Mouse (Mus musculus): ENCODE results near the gene Mpc2. TPM values are rescaled to one million over a fixed set of nuclear protein-coding genes. Genes with fewer than 3 reads are reported as not detected.
A peak's percentile ranks its signal among the peaks of the same experiment; 100 is the strongest.

Gene Mpc2
- total RNA-seq, 2 experiments from 2014 or later, result 124 to 128 TPM

DNA sequence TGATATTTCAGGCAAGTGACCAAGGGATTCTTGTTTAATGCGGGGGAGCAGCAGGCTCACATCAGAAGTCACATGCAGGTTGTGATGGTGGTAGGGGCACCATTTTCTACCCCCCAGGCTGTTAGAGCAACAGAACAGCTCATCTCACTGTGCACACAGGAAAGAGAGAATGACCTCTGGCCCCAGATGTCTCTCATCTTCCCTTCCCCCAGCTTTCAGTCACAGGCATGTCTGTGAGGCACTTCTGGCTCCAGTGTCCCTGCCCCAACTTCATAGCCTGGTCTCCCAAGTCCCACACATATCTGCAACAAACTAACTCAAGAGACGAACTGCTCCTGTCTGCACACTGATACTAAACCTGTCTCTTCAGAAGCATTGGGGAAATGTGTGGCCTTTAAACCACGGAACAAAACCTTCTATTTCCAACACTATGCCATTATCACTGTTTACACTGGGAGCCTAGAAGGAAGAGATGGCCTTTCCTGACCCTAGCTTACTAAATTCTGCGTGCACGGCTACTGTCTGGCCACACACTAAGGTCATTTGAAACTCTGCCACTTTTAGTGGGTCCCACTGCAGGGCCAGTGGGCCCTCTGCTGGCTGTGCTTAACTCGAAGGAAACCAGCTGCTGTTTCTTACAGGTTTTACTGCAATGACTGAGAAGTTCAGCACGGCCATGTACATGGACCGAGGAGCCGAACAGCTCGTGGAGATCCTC is 43.0 kb downstream of the Mpc2 start:
- peak in 1 of 2 experiments; percentile 16 for DNase-seq (ENCODE audit: low spot score in 2 of 2)

GRCm38 (mm10) chr1:165506303-165506702 is 45.9 kb downstream of the Mpc2 start:
- DNase-seq (ENCODE audit: low spot score in 2 of 2), result no peak

DNA sequence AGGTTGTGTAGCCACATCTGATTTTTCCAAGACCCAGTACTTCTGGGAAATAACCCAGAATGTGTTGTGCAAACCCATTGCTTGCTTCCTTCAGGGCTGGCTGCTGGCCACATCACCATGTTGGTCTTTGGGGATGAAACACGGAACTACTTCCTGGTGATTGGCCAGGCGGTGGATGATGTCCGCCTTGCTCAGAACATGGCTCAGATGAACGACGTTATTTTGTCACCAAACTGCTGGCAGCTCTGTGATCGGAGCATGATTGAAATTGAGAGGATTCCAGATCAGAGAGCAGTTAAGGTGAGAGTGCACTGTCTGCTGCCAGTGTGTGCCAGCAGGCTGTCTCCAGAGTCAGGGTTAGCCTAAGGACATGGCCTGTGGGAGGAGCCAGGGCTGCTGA is 49.7 kb downstream of the Mpc2 start:
- no peak for DNase-seq (ENCODE audit: low spot score in 2 of 2)

DNA sequence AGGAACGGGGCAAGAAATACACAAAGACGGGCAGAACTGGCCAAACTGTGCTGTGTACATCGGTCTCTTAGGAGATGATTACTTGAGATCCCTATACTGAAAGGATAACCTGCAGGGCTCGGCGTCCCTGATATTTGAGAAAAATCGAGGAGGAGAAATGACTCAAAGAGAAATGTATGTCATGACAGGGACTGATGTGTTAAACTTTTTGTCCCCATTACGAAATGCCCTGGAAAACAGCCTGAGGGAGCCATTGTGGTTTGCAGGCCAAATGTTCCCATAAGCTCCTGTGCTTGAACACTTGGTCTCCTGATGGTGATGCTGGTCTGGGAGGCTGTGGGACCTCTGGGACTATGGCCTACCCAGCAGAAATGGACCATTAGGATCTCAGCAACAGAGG is 60.3 kb downstream of the Mpc2 start:
- no peak for DNase-seq (ENCODE audit: low spot score in 2 of 2)

Other genes with a start within 250 kb of the Mpc2 start
- 10 to 100 TPM; 74.4 to 78.0 TPM for gene Tiprl, start 223.6 kb upstream of the Mpc2 start, total RNA-seq (2021)
- 10 to 100 TPM; 49.1 to 50.3 TPM for gene Gpr161, start 164.8 kb upstream of the Mpc2 start, total RNA-seq (2021)
- gene Dcaf6, start 162 bp upstream of the Mpc2 start, total RNA-seq (2021), result 10 to 100 TPM; 79.2 to 81.0 TPM
- gene Adcy10, start 24.5 kb downstream of the Mpc2 start, total RNA-seq (2021), result under 1 TPM in 1 of 2 experiments, not detected in 1; 0.55 TPM
- 10 to 100 TPM; 78.4 to 83.3 TPM for gene Mpzl1, start 173.9 kb downstream of the Mpc2 start, total RNA-seq (2021)
- 1 to 10 TPM; 6.8 to 6.9 TPM for gene Rcsd1, start 249.1 kb downstream of the Mpc2 start, total RNA-seq (2021)

Data from layer of hippocampus, postnatal 10 days (tissue).